Mouse (Mus musculus): ENCODE results near the gene Pax4. TPM values are rescaled to one million over a fixed set of nuclear protein-coding genes. Genes with fewer than 3 reads are reported as not detected.

Pax4 gene
- 0.53 TPM in 1 of 2 replicates, not detected in the other for polyA plus RNA-seq (2014; fragmentation: Nextera tagmentation; extraction: Ambion mirVana)

GRCm38 (mm10) chr6:28449253-28449652, at the start of gene Pax4:
TSS of gene Pax4 (minus strand) at chr6:28449353.
- no peaks in the 10 kb centered on the region for H3K9me3 ChIP-seq (ENCODE audit: control insufficient read depth, low read depth, low read length)
- 80% methylated on average over 2 of the region's 2 CpGs for WGBS
- no peak within 1 kb of the TSS for H3K4me3 ChIP-seq (ENCODE audit: low read depth, low read length)
- no peak within 1 kb of the TSS for H3K9ac ChIP-seq (replicated peaks; ENCODE audit: low read depth, low read length)
- H3K27me3 ChIP-seq (ENCODE audit: control insufficient read depth, insufficient read depth, low read length), result peaks cover 20% of the 10 kb centered on the region
- no peak within 1 kb of the TSS for H3K27ac ChIP-seq (ENCODE audit: low read length)
- H3K36me3 ChIP-seq (ENCODE audit: control insufficient read depth, insufficient read depth, low read length), result no peaks in the 10 kb centered on the region
- H3K4me1 ChIP-seq (ENCODE audit: control insufficient read depth, insufficient read depth, low read length), result no peaks in the 10 kb centered on the region
- ATAC-seq (ENCODE audit: insufficient number of reproducible peaks, insufficient read depth, low FRiP score, low read depth), result no peak
- no peak within 1 kb of the TSS for H3K4me2 ChIP-seq (replicated peaks; ENCODE audit: low read depth, low read length)

GRCm38 (mm10) chr6:28497837-28498236, 48.7 kb upstream of the Pax4 start:
- Histone ChIP-seq H3K9ac (replicated peaks; ENCODE audit: low read depth, low read length) (no peak overlapping the region), H3K4me1 (ENCODE audit: control insufficient read depth, insufficient read depth, low read length) (no peaks in the 10 kb centered on the region), H3K27ac (ENCODE audit: low read length) (no peak overlapping the region), H3K4me3 (ENCODE audit: low read depth, low read length) (no peak overlapping the region), H3K9me3 (ENCODE audit: control insufficient read depth, low read depth, low read length) (no peaks in the 10 kb centered on the region), H3K36me3 (ENCODE audit: control insufficient read depth, insufficient read depth, low read length) (peaks cover 3% of the 10 kb centered on the region; the same call in 1 of the 2 replicates), H3K4me2 (replicated peaks; ENCODE audit: low read depth, low read length) (no peak overlapping the region), H3K27me3 (ENCODE audit: control insufficient read depth, insufficient read depth, low read length) (no peaks in the 10 kb centered on the region)
- no peak for ATAC-seq (ENCODE audit: insufficient number of reproducible peaks, insufficient read depth, low FRiP score, low read depth)
- WGBS, result 54% methylated on average over 5 of the region's 5 CpGs

- no peak for ATAC-seq (ENCODE audit: insufficient number of reproducible peaks, insufficient read depth, low FRiP score, low read depth)
- Histone ChIP-seq H3K27me3 (ENCODE audit: control insufficient read depth, insufficient read depth, low read length) (no peaks in the 10 kb centered on the region), H3K9ac (replicated peaks; ENCODE audit: low read depth, low read length) (no peak overlapping the region), H3K9me3 (ENCODE audit: control insufficient read depth, low read depth, low read length) (no peaks in the 10 kb centered on the region), H3K4me2 (replicated peaks; ENCODE audit: low read depth, low read length) (no peak overlapping the region), H3K27ac (ENCODE audit: low read length) (no peak overlapping the region), H3K4me3 (ENCODE audit: low read depth, low read length) (no peak overlapping the region), H3K4me1 (ENCODE audit: control insufficient read depth, insufficient read depth, low read length) (peaks cover 3% of the 10 kb centered on the region; the same call in 1 of the 2 replicates), H3K36me3 (ENCODE audit: control insufficient read depth, insufficient read depth, low read length) (peaks cover 4% of the 10 kb centered on the region; the same call in 1 of the 2 replicates)
Measured at GRCm38 (mm10) chr6:28491198-28491597, 42.0 kb upstream of the Pax4 start.

GRCm38 (mm10) chr6:28490612-28491011, 41.5 kb upstream of the Pax4 start:
- ATAC-seq (ENCODE audit: insufficient number of reproducible peaks, insufficient read depth, low FRiP score, low read depth), result no peak
- no peak overlapping the region for H3K9ac ChIP-seq (replicated peaks; ENCODE audit: low read depth, low read length)
- no peak overlapping the region for H3K4me2 ChIP-seq (replicated peaks; ENCODE audit: low read depth, low read length)
- H3K27ac ChIP-seq (ENCODE audit: low read length), result no peak overlapping the region
- H3K9me3 ChIP-seq (ENCODE audit: control insufficient read depth, low read depth, low read length), result no peaks in the 10 kb centered on the region
- whole genome bisulfite sequencing, result 92% methylated on average over 5 of the region's 5 CpGs
- no peaks in the 10 kb centered on the region for H3K27me3 ChIP-seq (ENCODE audit: control insufficient read depth, insufficient read depth, low read length)
- H3K36me3 ChIP-seq (ENCODE audit: control insufficient read depth, insufficient read depth, low read length), result peaks cover 4% of the 10 kb centered on the region; the same call in 1 of the 2 replicates
- no peak overlapping the region for H3K4me3 ChIP-seq (ENCODE audit: low read depth, low read length)
- peaks cover 3% of the 10 kb centered on the region; the same call in 1 of the 2 replicates for H3K4me1 ChIP-seq (ENCODE audit: control insufficient read depth, insufficient read depth, low read length)

- Histone ChIP-seq H3K27ac (ENCODE audit: low read length) (no peak overlapping the region), H3K27me3 (ENCODE audit: control insufficient read depth, insufficient read depth, low read length) (no peaks in the 10 kb centered on the region), H3K9me3 (ENCODE audit: control insufficient read depth, low read depth, low read length) (no peaks in the 10 kb centered on the region), H3K4me1 (ENCODE audit: control insufficient read depth, insufficient read depth, low read length) (peaks cover 9% of the 10 kb centered on the region; the same call in 1 of the 2 replicates), H3K9ac (replicated peaks; ENCODE audit: low read depth, low read length) (no peak overlapping the region), H3K36me3 (ENCODE audit: control insufficient read depth, insufficient read depth, low read length) (peaks cover 4% of the 10 kb centered on the region; the same call in 1 of the 2 replicates), H3K4me2 (replicated peaks; ENCODE audit: low read depth, low read length) (no peak overlapping the region), H3K4me3 (ENCODE audit: low read depth, low read length) (no peak overlapping the region)
- ATAC-seq (ENCODE audit: insufficient number of reproducible peaks, insufficient read depth, low FRiP score, low read depth), result no peak
- WGBS, result 73% methylated on average over 1 of the region's 1 CpGs
Measured at GRCm38 (mm10) chr6:28488204-28488851, 39.2 kb upstream of the Pax4 start.

GRCm38 (mm10) chr6:28486905-28487304, 37.8 kb upstream of the Pax4 start:
- 81% methylated on average over 7 of the region's 7 CpGs for WGBS
- no peak overlapping the region for H3K27ac ChIP-seq (ENCODE audit: low read length)
- no peaks in the 10 kb centered on the region; the same call in 1 of the 2 replicates for H3K36me3 ChIP-seq (ENCODE audit: control insufficient read depth, insufficient read depth, low read length)
- H3K4me2 ChIP-seq (replicated peaks; ENCODE audit: low read depth, low read length), result no peak overlapping the region
- no peak for ATAC-seq (ENCODE audit: insufficient number of reproducible peaks, insufficient read depth, low FRiP score, low read depth)
- no peak overlapping the region for H3K4me3 ChIP-seq (ENCODE audit: low read depth, low read length)
- H3K27me3 ChIP-seq (ENCODE audit: control insufficient read depth, insufficient read depth, low read length), result no peaks in the 10 kb centered on the region
- peaks cover 22% of the 10 kb centered on the region; the same call in 1 of the 2 replicates for H3K4me1 ChIP-seq (ENCODE audit: control insufficient read depth, insufficient read depth, low read length)
- no peaks in the 10 kb centered on the region for H3K9me3 ChIP-seq (ENCODE audit: control insufficient read depth, low read depth, low read length)
- no peak overlapping the region for H3K9ac ChIP-seq (replicated peaks; ENCODE audit: low read depth, low read length)

- Histone ChIP-seq H3K4me1 (ENCODE audit: control insufficient read depth, insufficient read depth, low read length) (peaks cover 26% of the 10 kb centered on the region; the same call in 1 of the 2 replicates), H3K9ac (replicated peaks; ENCODE audit: low read depth, low read length) (no peak overlapping the region), H3K4me2 (replicated peaks; ENCODE audit: low read depth, low read length) (no peak overlapping the region), H3K36me3 (ENCODE audit: control insufficient read depth, insufficient read depth, low read length) (no peaks in the 10 kb centered on the region; the same call in 1 of the 2 replicates), H3K27ac (ENCODE audit: low read length) (no peak overlapping the region), H3K27me3 (ENCODE audit: control insufficient read depth, insufficient read depth, low read length) (no peaks in the 10 kb centered on the region), H3K9me3 (ENCODE audit: control insufficient read depth, low read depth, low read length) (no peaks in the 10 kb centered on the region), H3K4me3 (ENCODE audit: low read depth, low read length) (no peak overlapping the region)
- WGBS, result 74% methylated on average over 2 of the region's 2 CpGs
- no peak for ATAC-seq (ENCODE audit: insufficient number of reproducible peaks, insufficient read depth, low FRiP score, low read depth)
Measured at GRCm38 (mm10) chr6:28486471-28486870, 37.3 kb upstream of the Pax4 start.

- Histone ChIP-seq H3K36me3 (ENCODE audit: control insufficient read depth, insufficient read depth, low read length) (no peaks in the 10 kb centered on the region; the same call in 1 of the 2 replicates), H3K9ac (replicated peaks; ENCODE audit: low read depth, low read length) (no peak overlapping the region), H3K9me3 (ENCODE audit: control insufficient read depth, low read depth, low read length) (no peaks in the 10 kb centered on the region), H3K27me3 (ENCODE audit: control insufficient read depth, insufficient read depth, low read length) (no peaks in the 10 kb centered on the region), H3K27ac (ENCODE audit: low read length) (no peak overlapping the region), H3K4me2 (replicated peaks; ENCODE audit: low read depth, low read length) (no peak overlapping the region), H3K4me1 (ENCODE audit: control insufficient read depth, insufficient read depth, low read length) (peaks cover 29% of the 10 kb centered on the region; the same call in 1 of the 2 replicates), H3K4me3 (ENCODE audit: low read depth, low read length) (no peak overlapping the region)
- 95% methylated on average over 2 of the region's 2 CpGs for WGBS
- ATAC-seq (ENCODE audit: insufficient number of reproducible peaks, insufficient read depth, low FRiP score, low read depth), result no peak
Measured at GRCm38 (mm10) chr6:28486008-28486407, 36.9 kb upstream of the Pax4 start.
